ENCODE assay signal across 8 mouse cellular contexts in the genomic region with DNA sequence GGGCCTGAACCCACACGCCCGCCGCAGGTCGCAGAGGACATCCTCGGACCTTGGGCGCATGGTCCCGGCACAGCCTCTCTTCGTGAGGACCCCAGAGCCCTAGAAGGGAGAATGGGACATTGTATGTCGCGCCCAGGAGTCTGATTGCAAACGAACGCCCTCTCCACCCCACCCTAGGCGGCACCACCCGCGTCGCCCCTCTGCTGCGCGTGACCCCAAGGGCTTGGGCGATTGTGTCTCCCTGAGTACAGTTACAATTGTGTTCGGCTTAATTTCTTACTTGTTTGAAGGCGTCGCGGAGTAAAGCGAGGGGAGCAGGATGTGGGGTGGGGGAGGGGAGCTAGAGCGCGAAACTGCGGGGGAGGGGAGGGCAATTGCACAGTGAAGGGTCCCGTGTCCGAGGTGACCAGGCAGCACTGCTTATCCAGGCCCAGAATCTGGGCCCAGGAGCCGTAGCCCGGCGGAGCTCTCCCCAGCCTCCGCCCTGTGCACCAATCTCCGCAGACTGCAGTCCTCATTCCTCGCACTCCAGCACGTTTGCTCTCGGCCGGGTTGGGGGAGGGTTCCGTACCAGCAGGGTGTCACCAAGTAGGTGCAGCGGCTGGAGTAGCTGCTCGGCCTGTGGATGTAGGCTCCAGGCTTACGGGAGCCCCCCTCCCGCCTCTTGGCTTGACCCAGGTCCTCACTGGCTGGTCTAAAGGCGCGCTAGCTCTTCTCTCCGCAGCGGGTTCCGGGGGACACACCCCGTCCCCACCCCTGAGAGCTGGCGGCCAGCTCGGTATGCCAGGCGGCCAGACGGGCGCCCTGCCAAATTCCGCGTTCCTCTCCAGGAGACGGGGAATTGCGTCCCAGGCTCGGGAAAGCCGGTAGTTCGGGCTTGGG. TPM values are rescaled to one million over a fixed set of nuclear protein-coding genes. Genes with fewer than 3 reads are reported as not detected.
DNase-seq lines count a peak whose midpoint lies in the region; ATAC-seq lines count a peak whose summit lies in the region.

No protein-coding gene starts in this region.

- under 1% methylated on average over 61 of the region's 61 CpGs for WGBS in forebrain, embryonic 11.5 days
- under 1% methylated on average over 61 of the region's 61 CpGs for WGBS in heart, embryonic 16.5 days
- WGBS in liver, embryonic 16.5 days (ENCODE audit: insufficient replicate concordance): under 1% methylated on average over 61 of the region's 61 CpGs
- under 1% methylated on average over 61 of the region's 61 CpGs for WGBS in neural tube, embryonic 14.5 days

- no peaks in the 10 kb centered on the region for H3K36me3 ChIP-seq in forebrain, embryonic 11.5 days (ENCODE audit: control insufficient read depth, insufficient read depth, low read length)
- no peaks in the 10 kb centered on the region for H3K36me3 ChIP-seq in heart, embryonic 16.5 days (ENCODE audit: control insufficient read depth, insufficient read depth)
- no peaks in the 10 kb centered on the region for H3K36me3 ChIP-seq in liver, embryonic 16.5 days (ENCODE audit: control insufficient read depth, insufficient read depth)
- no peaks in the 10 kb centered on the region for H3K36me3 ChIP-seq in neural tube, embryonic 14.5 days (ENCODE audit: control insufficient read depth, insufficient read depth, low read length)

- H3K27me3 ChIP-seq in forebrain, embryonic 11.5 days (ENCODE audit: control insufficient read depth, insufficient read depth, low read length): no peaks in the 10 kb centered on the region
- no peaks in the 10 kb centered on the region for H3K27me3 ChIP-seq in heart, embryonic 16.5 days (ENCODE audit: control insufficient read depth, insufficient read depth, low read length)
- peaks cover 80% of the 10 kb centered on the region for H3K27me3 ChIP-seq in liver, embryonic 16.5 days (ENCODE audit: control insufficient read depth, insufficient read depth, low read depth, low read length)
- no peaks in the 10 kb centered on the region for H3K27me3 ChIP-seq in neural tube, embryonic 14.5 days (ENCODE audit: control insufficient read depth, insufficient read depth, low read length)

- H3K27ac ChIP-seq in brown adipose tissue, adult 24 weeks (replicated peaks; ENCODE audit: low read depth, low read length): peak overlapping the region; percentile 91
- peak overlapping the region; percentile 100 for H3K27ac ChIP-seq in forebrain, embryonic 11.5 days (ENCODE audit: low read depth, low read length)
- H3K27ac ChIP-seq in heart, embryonic 16.5 days (ENCODE audit: low read length): peak overlapping the region; percentile 95
- H3K27ac ChIP-seq in liver, embryonic 16.5 days (ENCODE audit: low read length): peak overlapping the region; percentile 71
- peak overlapping the region; percentile 96 for H3K27ac ChIP-seq in neural tube, embryonic 14.5 days (ENCODE audit: low read depth, low read length)

- H3K4me1 ChIP-seq in brown adipose tissue, adult 24 weeks (ENCODE audit: control insufficient read depth, insufficient read depth, insufficient read length, low read length): no peaks in the 10 kb centered on the region; the same call in 1 of the 2 replicates
- peaks cover 21% of the 10 kb centered on the region for H3K4me1 ChIP-seq in forebrain, embryonic 11.5 days (replicated peaks; ENCODE audit: control insufficient read depth, insufficient read depth, low read length)
- H3K4me1 ChIP-seq in heart, embryonic 16.5 days (ENCODE audit: control insufficient read depth, insufficient read depth, low read length): peaks cover 20% of the 10 kb centered on the region
- peaks cover 28% of the 10 kb centered on the region for H3K4me1 ChIP-seq in liver, embryonic 16.5 days (ENCODE audit: control insufficient read depth, low read depth, low read length)
- H3K4me1 ChIP-seq in neural tube, embryonic 14.5 days (ENCODE audit: control insufficient read depth, insufficient read depth, low read length): peaks cover 35% of the 10 kb centered on the region

- ATAC-seq in forebrain, embryonic 11.5 days (replicated peaks; ENCODE audit: low FRiP score): peak; percentile 53
- ATAC-seq in heart, embryonic 16.5 days (replicated peaks; ENCODE audit: extremely low read depth, insufficient read depth, low FRiP score): peak; percentile 84
- peak; percentile 69 for ATAC-seq in liver, embryonic 16.5 days (ENCODE audit: low read depth)
- peak; percentile 62 for ATAC-seq in neural tube, embryonic 14.5 days (ENCODE audit: low read depth)

- peak overlapping the region; percentile 99 for H3K9ac ChIP-seq in forebrain, embryonic 11.5 days (ENCODE audit: low read length)
- peak overlapping the region; percentile 93 for H3K9ac ChIP-seq in heart, embryonic 16.5 days (ENCODE audit: low read length)
- H3K9ac ChIP-seq in liver, embryonic 16.5 days (ENCODE audit: low read depth, low read length): peak overlapping the region; percentile 61
- H3K9ac ChIP-seq in neural tube, embryonic 14.5 days (replicated peaks; ENCODE audit: low read depth, low read length): peak overlapping the region; percentile 88

- H3K9me3 ChIP-seq in forebrain, embryonic 11.5 days (ENCODE audit: control insufficient read depth, low read length): no peaks in the 10 kb centered on the region
- H3K9me3 ChIP-seq in heart, embryonic 16.5 days (replicated peaks; ENCODE audit: control insufficient read depth, low read length): no peaks in the 10 kb centered on the region
- no peaks in the 10 kb centered on the region for H3K9me3 ChIP-seq in liver, embryonic 16.5 days (replicated peaks; ENCODE audit: control insufficient read depth, low read length)
- no peaks in the 10 kb centered on the region for H3K9me3 ChIP-seq in neural tube, embryonic 14.5 days (ENCODE audit: control insufficient read depth, low read length)

- peak overlapping the region; percentile 87 for H3K4me3 ChIP-seq in brown adipose tissue, adult 24 weeks (ENCODE audit: insufficient read depth, low read depth, low read length)
- peak overlapping the region; percentile 64 for H3K4me3 ChIP-seq in forebrain, embryonic 11.5 days (ENCODE audit: low read depth, low read length)
- peak overlapping the region; percentile 83 for H3K4me3 ChIP-seq in heart, embryonic 16.5 days (ENCODE audit: low read length)
- H3K4me3 ChIP-seq in liver, embryonic 16.5 days (ENCODE audit: low read depth, low read length): peak overlapping the region; percentile 66
- H3K4me3 ChIP-seq in neural tube, embryonic 14.5 days (ENCODE audit: low read depth, low read length): peak overlapping the region; percentile 59

- DNase-seq in CD4-positive, CD25-positive, alpha-beta regulatory T cell, adult 2 months (ENCODE audit: low read depth, low spot score): peak; percentile 74
- DNase-seq in forebrain, embryonic 11.5 days (ENCODE audit: low spot score): peak; percentile 91
- DNase-seq in kidney, postnatal 36 days: peak; percentile 98 to 99
- peak; percentile 68 for DNase-seq in testis, postnatal 14 days (ENCODE audit: low spot score)

- peak overlapping the region; percentile 93 for H3K4me2 ChIP-seq in forebrain, embryonic 11.5 days (ENCODE audit: low read depth, low read length, severe bottlenecking)
- peak overlapping the region; percentile 98 for H3K4me2 ChIP-seq in heart, embryonic 16.5 days (ENCODE audit: low read depth, low read length)
- H3K4me2 ChIP-seq in liver, embryonic 16.5 days (ENCODE audit: low read depth, low read length): peak overlapping the region; percentile 83
- peak overlapping the region; percentile 98 for H3K4me2 ChIP-seq in neural tube, embryonic 14.5 days (ENCODE audit: low read depth, low read length)

RNA-seq across cellular contexts. Expression of a gene that starts 9.2 kb away (rescaled TPM):
- polyA plus RNA-seq in brown adipose tissue, adult 24 weeks (2012; ENCODE audit: insufficient read depth, insufficient read length, missing spikeins): 0.87 and 1.2 TPM in 2 replicates
- 12.2 and 15.4 TPM in 2 replicates for polyA plus RNA-seq in forebrain, embryonic 11.5 days (2014; fragmentation: Nextera tagmentation; extraction: Ambion mirVana)
- 9.4 and 9.5 TPM in 2 replicates for polyA plus RNA-seq in heart, embryonic 16.5 days (2015; fragmentation: Nextera tagmentation; extraction: Ambion mirVana)
- polyA plus RNA-seq in liver, embryonic 16.5 days (2015; fragmentation: Nextera tagmentation; extraction: Ambion mirVana): 1.3 and 1.4 TPM in 2 replicates
- 8.2 and 8.6 TPM in 2 replicates for polyA plus RNA-seq in neural tube, embryonic 14.5 days (2014; fragmentation: Nextera tagmentation; extraction: Ambion mirVana)

RNA-seq across cellular contexts. Expression of a gene that starts 20.5 kb away (rescaled TPM):
- 0.25 and 0.55 TPM in 2 replicates for polyA plus RNA-seq in brown adipose tissue, adult 24 weeks (2012; ENCODE audit: insufficient read depth, insufficient read length, missing spikeins)
- 20.2 and 23.3 TPM in 2 replicates for polyA plus RNA-seq in forebrain, embryonic 11.5 days (2014; fragmentation: Nextera tagmentation; extraction: Ambion mirVana)
- polyA plus RNA-seq in heart, embryonic 16.5 days (2015; fragmentation: Nextera tagmentation; extraction: Ambion mirVana): 3.9 TPM in 2 replicates
- 0.28 and 0.38 TPM in 2 replicates for polyA plus RNA-seq in liver, embryonic 16.5 days (2015; fragmentation: Nextera tagmentation; extraction: Ambion mirVana)
- polyA plus RNA-seq in neural tube, embryonic 14.5 days (2014; fragmentation: Nextera tagmentation; extraction: Ambion mirVana): 3.9 and 5.3 TPM in 2 replicates

RNA-seq across cellular contexts. Expression of a gene that starts 26.7 kb away (rescaled TPM):
- polyA plus RNA-seq in brown adipose tissue, adult 24 weeks (2012; ENCODE audit: insufficient read depth, insufficient read length, missing spikeins): 9.2 and 10.1 TPM in 2 replicates
- 52.9 and 54.2 TPM in 2 replicates for polyA plus RNA-seq in forebrain, embryonic 11.5 days (2014; fragmentation: Nextera tagmentation; extraction: Ambion mirVana)
- polyA plus RNA-seq in heart, embryonic 16.5 days (2015; fragmentation: Nextera tagmentation; extraction: Ambion mirVana): 40.7 and 44.5 TPM in 2 replicates
- polyA plus RNA-seq in liver, embryonic 16.5 days (2015; fragmentation: Nextera tagmentation; extraction: Ambion mirVana): 23.8 and 24.3 TPM in 2 replicates
- polyA plus RNA-seq in neural tube, embryonic 14.5 days (2014; fragmentation: Nextera tagmentation; extraction: Ambion mirVana): 34.6 and 36.5 TPM in 2 replicates

RNA-seq across cellular contexts. Expression of a gene that starts 31.6 kb away (rescaled TPM):
- polyA plus RNA-seq in brown adipose tissue, adult 24 weeks (2012; ENCODE audit: insufficient read depth, insufficient read length, missing spikeins): not detected in 2 replicates
- not detected in 2 replicates for polyA plus RNA-seq in forebrain, embryonic 11.5 days (2014; fragmentation: Nextera tagmentation; extraction: Ambion mirVana)
- polyA plus RNA-seq in heart, embryonic 16.5 days (2015; fragmentation: Nextera tagmentation; extraction: Ambion mirVana): not detected in 2 replicates
- not detected in 2 replicates for polyA plus RNA-seq in liver, embryonic 16.5 days (2015; fragmentation: Nextera tagmentation; extraction: Ambion mirVana)
- polyA plus RNA-seq in neural tube, embryonic 14.5 days (2014; fragmentation: Nextera tagmentation; extraction: Ambion mirVana): not detected in 2 replicates

Comparison
In these comparisons a context has a peak if more than half of its experiments do, and no peak if none do; other contexts are left out.
1. Peak in every context shown above with its lines: DNase-seq, ATAC-seq, H3K4me3 ChIP-seq and H3K27ac ChIP-seq.